Mouse (Mus musculus) myocyte (in vitro differentiated cells): ENCODE data around the gene Robo1. TPM values are rescaled to one million over a fixed set of nuclear protein-coding genes. Genes with fewer than 3 reads are reported as not detected.

Experiments used
- H3K27me3 ChIP-seq: one replicate; pipeline ENCODE4 v1.6.1; 2011; ENCODE audit not compliant: control insufficient read depth, insufficient read depth, insufficient read length
- H3K36me3 ChIP-seq: one replicate; pipeline ENCODE4 v1.6.1; 2011; ENCODE audit not compliant: control insufficient read depth, insufficient read depth
- H3K4me2 ChIP-seq: one replicate; pipeline ENCODE4 v1.6.1; 2011; ENCODE audit warnings: low read depth, control low read depth
- H3K4me3 ChIP-seq: one replicate; pipeline ENCODE4 v1.5.1; 2011; ENCODE audit warnings: mild to moderate bottlenecking, control low read depth, moderate library complexity
- H3K79me2 ChIP-seq: one replicate; pipeline ENCODE4 v1.6.1; 2011; ENCODE audit not compliant: control insufficient read depth, insufficient read depth
- H3ac ChIP-seq: one replicate; pipeline ENCODE4 v1.6.1; 2011; ENCODE audit not compliant: control insufficient read depth, insufficient read length
- CEBPB ChIP-seq: IDR thresholded peaks from 2 replicates; pipeline ENCODE4 v1.6.1; 2011; ENCODE audit warnings: mild to moderate bottlenecking, moderate library complexity; ENCODE audit not compliant: poor library complexity, insufficient read depth, severe bottlenecking
- E2F4 ChIP-seq: IDR thresholded peaks from one replicate; pipeline ENCODE4 v1.6.1; 2011; ENCODE audit warnings: mild to moderate bottlenecking, control low read depth, moderate library complexity; ENCODE audit not compliant: insufficient read depth
- MAX ChIP-seq: IDR thresholded peaks from one replicate; pipeline ENCODE4 v1.6.1; 2011; ENCODE audit warnings: low read depth, mild to moderate bottlenecking, control low read depth
- MYOD1 ChIP-seq, 3 experiments: IDR thresholded peaks; one replicate each; pipeline ENCODE4 v1.6.1; 2011; ENCODE audit warnings: control low read depth in 2 of 3, low read depth in 2 of 3, mild to moderate bottlenecking in 2 of 3, moderate library complexity in 1 of 3; ENCODE audit not compliant: insufficient read length in 2 of 3, control insufficient read depth in 1 of 3
- MYOG ChIP-seq, 3 experiments: IDR thresholded peaks; one replicate each; pipeline ENCODE4 v1.6.1; 2011; ENCODE audit warnings: control low read depth in 2 of 3, low read depth in 2 of 3, mild to moderate bottlenecking in 2 of 3; ENCODE audit not compliant: insufficient read length in 2 of 3, control insufficient read depth in 1 of 3, insufficient read depth in 1 of 3
- POLR2A ChIP-seq: IDR thresholded peaks from one replicate; pipeline ENCODE4 v1.6.1; 2011; ENCODE audit warnings: low read depth, mild to moderate bottlenecking, control low read depth, moderate library complexity; ENCODE audit not compliant: insufficient read length
- POLR2AphosphoS2 ChIP-seq: IDR thresholded peaks from one replicate; pipeline ENCODE4 v1.6.1; 2011; ENCODE audit warnings: low read depth, control low read depth; ENCODE audit not compliant: insufficient read length
- REST ChIP-seq: IDR thresholded peaks from one replicate; pipeline ENCODE4 v1.6.1; 2011; ENCODE audit warnings: mild to moderate bottlenecking, control low read depth, moderate library complexity; ENCODE audit not compliant: insufficient read depth, insufficient read length
- SRF ChIP-seq: IDR thresholded peaks from one replicate; pipeline ENCODE4 v1.6.1; 2011; ENCODE audit warnings: low read depth; ENCODE audit not compliant: control insufficient read depth, insufficient read length
- TCF12 ChIP-seq: IDR thresholded peaks from one replicate; pipeline ENCODE4 v1.6.1; 2011; ENCODE audit warnings: mild to moderate bottlenecking, control low read depth; ENCODE audit not compliant: poor library complexity, insufficient read depth, severe bottlenecking
- TCF3 ChIP-seq: IDR thresholded peaks from one replicate; pipeline ENCODE4 v1.6.1; 2011; ENCODE audit warnings: low read depth, control low read depth; ENCODE audit not compliant: insufficient read length
- USF1 ChIP-seq: IDR thresholded peaks from one replicate; pipeline ENCODE4 v1.6.1; 2011; ENCODE audit warnings: low read depth, mild to moderate bottlenecking, control low read depth, moderate library complexity
- polyA plus RNA-seq: library from polyadenylated mRNA; unstranded; fragments of >200 nt; fragmentation: generic; extraction: Trizol; gene quantifications from one replicate; pipeline ENCODE4 v1.2.1, GENCODE M21; 2012; ENCODE audit warnings: missing spikeins

Robo1 gene
- polyA plus RNA-seq, 1 experiment: 3.5 TPM

DNA sequence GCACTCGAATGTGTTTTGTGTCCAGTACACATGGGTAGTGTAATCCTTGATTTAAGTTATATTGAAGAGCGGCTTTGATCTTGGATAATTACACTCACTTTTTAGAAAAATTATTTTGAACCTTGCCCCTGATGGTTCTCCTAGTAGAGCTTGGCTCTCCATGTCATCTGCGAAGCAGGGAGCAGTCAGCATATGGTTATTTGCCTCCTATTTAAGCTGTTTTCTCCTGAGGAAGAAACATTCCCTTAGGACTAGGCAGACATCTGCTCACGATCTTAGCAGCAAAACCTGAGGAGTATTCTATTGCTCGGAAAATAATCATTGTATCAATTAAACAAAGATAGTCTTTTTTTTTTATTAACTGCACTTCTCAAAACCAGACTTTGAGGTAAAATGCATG lies 439.6 kb downstream of the Robo1 start:
- Histone ChIP-seq H3ac (no peak overlapping the region), H3K4me2 (no peak overlapping the region), H3K4me3 (no peak overlapping the region), H3K36me3 (peaks cover 4% of the 10 kb centered on the region), H3K27me3 (no peaks in the 10 kb centered on the region), H3K79me2 (no peaks in the 10 kb centered on the region)
- TF ChIP-seq REST: no peak
- no peak for TF ChIP-seq USF1
- TF ChIP-seq MYOG (IDR thresholded peaks at IDR 0.05; ENCODE audit: control insufficient read depth in 1 of 3, insufficient read depth in 1 of 3, insufficient read length in 2 of 3, low read depth in 2 of 3): no peak
- TF ChIP-seq CEBPB: no peak
- TF ChIP-seq MYOD1 (IDR thresholded peaks at IDR 0.05; ENCODE audit: control insufficient read depth in 1 of 3, insufficient read length in 2 of 3, low read depth in 2 of 3): no peak
- TF ChIP-seq SRF: no peak
- TF ChIP-seq TCF12: no peak
- no peak for TF ChIP-seq TCF3
- no peak for TF ChIP-seq MAX
- no peak for TF ChIP-seq POLR2AphosphoS2
- TF ChIP-seq POLR2A: no peak
- TF ChIP-seq E2F4: no peak

DNA sequence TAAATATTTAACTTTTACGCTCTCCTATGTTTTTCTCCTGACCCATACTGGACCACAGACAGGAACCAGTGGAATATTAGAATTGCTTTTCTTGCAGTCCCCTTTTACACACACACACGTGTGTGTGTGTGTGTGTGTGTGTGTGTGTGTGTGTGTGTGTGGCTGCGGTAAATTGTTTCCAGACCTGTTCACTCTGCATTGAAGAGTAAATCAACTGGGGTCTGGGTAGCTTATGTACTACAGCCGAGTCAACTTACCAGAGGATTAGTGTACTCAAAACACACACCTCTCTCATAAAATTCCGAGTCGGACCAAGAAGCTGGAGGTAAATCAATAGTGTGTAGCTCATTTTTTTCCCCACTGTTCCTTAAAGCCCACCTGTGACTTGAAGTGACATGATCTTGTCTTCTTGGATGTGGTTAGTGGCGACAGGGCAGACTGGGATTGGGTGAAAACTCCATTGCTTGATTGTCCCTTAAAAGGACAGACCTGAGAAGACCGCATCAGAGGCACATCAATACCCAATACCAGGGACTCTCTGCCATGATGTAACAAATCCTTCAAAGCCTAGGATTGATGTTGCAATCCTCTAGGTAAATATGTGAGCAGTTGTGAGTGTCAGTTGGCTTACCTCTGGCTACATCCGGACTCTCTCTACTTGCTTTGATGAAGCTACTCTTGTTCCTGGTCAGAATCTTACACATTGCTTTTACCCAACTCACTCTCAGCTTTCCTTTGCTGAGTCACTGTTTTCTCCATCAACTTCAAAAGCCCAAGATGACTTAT lies 457.2 kb downstream of the Robo1 start:
- TF ChIP-seq SRF (no peak), TCF3 (no peak), POLR2AphosphoS2 (no peak), POLR2A (no peak), E2F4 (no peak), MYOG (IDR thresholded peaks at IDR 0.05; ENCODE audit: control insufficient read depth in 1 of 3, insufficient read depth in 1 of 3, insufficient read length in 2 of 3, low read depth in 2 of 3) (no peak)
- Histone ChIP-seq H3K36me3 (no peaks in the 10 kb centered on the region), H3K4me3 (no peak overlapping the region), H3K27me3 (no peaks in the 10 kb centered on the region), H3K4me2 (no peak overlapping the region), H3ac (no peak overlapping the region), H3K79me2 (no peaks in the 10 kb centered on the region)

DNA sequence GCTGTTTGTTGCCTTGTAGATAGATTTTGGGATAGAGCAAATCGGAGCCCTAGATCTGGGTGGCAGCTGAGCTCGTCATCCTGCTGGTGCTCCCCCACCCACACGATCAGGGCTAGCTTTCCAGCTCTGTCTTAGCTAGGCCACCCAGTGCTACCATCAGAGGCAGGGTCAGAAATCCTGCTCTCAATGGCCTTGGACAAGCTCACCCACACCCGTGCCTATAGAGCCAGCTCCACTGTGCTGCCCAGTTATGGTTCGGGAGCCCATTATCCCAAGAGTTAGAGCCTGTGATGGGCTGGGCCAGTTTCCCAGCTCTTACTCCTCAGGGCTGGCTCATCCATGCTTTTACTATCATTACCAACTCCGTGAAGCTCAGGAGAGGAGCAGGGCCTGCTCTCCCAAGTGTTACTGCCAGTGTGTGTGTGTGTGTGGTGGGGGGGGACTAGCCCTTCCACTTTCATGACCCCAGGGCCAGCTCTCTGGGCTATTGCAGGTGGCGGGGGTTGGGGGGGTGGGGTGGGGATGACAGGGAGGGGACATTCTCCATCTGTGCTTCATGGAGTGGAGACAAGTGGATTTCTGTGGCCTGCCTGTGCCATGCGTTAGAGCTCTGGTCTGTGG lies 461.2 kb downstream of the Robo1 start:
- H3ac ChIP-seq: no peak overlapping the region
- no peaks in the 10 kb centered on the region for H3K36me3 ChIP-seq
- H3K79me2 ChIP-seq: no peaks in the 10 kb centered on the region
- H3K4me3 ChIP-seq: no peak overlapping the region
- no peak overlapping the region for H3K4me2 ChIP-seq
- no peaks in the 10 kb centered on the region for H3K27me3 ChIP-seq
- no peak for TF ChIP-seq TCF3

DNA sequence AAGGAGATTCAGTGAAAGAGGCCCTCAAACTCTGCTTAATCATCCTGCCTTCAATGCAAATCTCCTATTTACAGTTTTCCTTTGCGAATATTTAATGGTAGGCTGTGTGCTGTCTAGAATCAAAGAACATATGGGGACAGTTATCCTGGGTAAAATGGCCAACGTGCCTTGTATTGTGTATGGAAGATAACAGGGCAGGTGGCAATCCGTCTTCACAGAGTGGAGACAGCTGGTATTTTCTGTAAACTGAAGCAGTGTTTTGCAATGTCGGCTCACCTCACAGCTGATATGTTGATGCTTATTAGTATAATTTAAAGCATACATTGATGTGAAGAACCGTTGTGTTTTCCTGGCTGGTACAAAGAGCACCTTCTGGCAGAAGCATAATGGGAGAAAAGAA lies 464.2 kb downstream of the Robo1 start:
- Histone ChIP-seq H3ac (no peak overlapping the region), H3K27me3 (no peaks in the 10 kb centered on the region), H3K4me2 (no peak overlapping the region), H3K36me3 (no peaks in the 10 kb centered on the region), H3K4me3 (no peak overlapping the region), H3K79me2 (no peaks in the 10 kb centered on the region)
- TF ChIP-seq POLR2AphosphoS2 (no peak), CEBPB (no peak), TCF12 (no peak), MAX (no peak), TCF3 (no peak), USF1 (no peak), SRF (no peak), POLR2A (no peak), MYOD1 (IDR thresholded peaks at IDR 0.05; ENCODE audit: control insufficient read depth in 1 of 3, insufficient read length in 2 of 3, low read depth in 2 of 3) (no peak), E2F4 (no peak), REST (no peak), MYOG (IDR thresholded peaks at IDR 0.05; ENCODE audit: control insufficient read depth in 1 of 3, insufficient read depth in 1 of 3, insufficient read length in 2 of 3, low read depth in 2 of 3) (no peak)

DNA sequence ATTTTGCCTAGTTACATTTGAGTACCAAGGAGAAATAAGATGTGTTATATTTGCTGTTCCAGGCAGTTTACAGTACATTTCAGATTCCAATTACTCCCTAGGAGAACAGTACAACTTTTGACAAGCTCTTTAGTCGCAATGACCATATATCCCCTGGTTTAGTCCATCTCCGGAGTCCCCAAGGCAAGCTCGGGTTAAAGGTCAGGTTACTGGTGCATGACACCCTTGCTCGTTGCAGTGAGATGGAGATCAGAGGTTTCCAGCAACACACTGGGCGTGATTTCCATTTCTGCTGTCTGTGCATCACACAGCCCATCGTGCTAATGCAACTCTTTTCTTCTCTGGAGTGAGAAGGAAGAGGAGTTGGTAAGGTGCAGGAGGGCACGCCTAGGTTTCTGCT lies 464.9 kb downstream of the Robo1 start:
- Histone ChIP-seq H3K4me3 (no peak overlapping the region), H3K27me3 (no peaks in the 10 kb centered on the region), H3ac (no peak overlapping the region), H3K79me2 (no peaks in the 10 kb centered on the region), H3K36me3 (no peaks in the 10 kb centered on the region), H3K4me2 (no peak overlapping the region)
- TF ChIP-seq REST (no peak), SRF (no peak), TCF12 (no peak), E2F4 (no peak), CEBPB (no peak), POLR2A (no peak)
